Mouse (Mus musculus) layer of hippocampus, postnatal 36 days (tissue): Measurements from ENCODE around the gene Crygn. TPM values are rescaled to one million over a fixed set of nuclear protein-coding genes. Genes with fewer than 3 reads are reported as not detected.
"Not testable (repeated sequence)": the region's sequence is repeated elsewhere in the genome, so short reads cannot be mapped to it uniquely, and the experiment has no call there.

Experiments
- DNase-seq, 2 experiments: peaks; one replicate each; pipeline ENCODE4 v3.0.0; 2022
- total RNA-seq, 2 experiments: library from RNA; stranded (reverse); gene quantifications; 2 replicates each; pipeline ENCODE4 v1.2.3; 2021

Crygn gene
- total RNA-seq = under 1 TPM; 0.53 to 0.95 TPM

DNA sequence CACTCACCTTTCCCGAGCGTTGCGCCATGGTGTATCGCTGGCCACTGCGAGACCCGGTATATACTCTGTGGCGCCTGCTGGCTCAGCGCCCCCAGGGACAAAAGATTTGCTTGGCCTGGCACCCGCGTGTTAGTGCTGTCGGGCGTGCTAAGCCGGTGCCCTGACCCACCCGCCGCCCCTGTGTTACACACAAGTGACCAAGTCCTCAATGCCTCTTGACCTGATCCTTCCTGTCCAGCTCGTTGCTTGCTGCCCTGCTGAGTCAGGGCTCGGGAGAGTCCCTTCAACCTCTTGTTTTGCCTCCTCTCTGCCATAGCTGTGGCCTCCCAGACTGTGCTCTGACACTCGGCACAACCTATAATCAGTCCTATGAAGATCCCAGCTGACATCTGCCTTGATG lies at the start of gene Crygn:
Gene Crygn, minus strand, starts transcription at position 193 of the 400 bp plus-strand sequence.
- DNase-seq = no peak

DNA sequence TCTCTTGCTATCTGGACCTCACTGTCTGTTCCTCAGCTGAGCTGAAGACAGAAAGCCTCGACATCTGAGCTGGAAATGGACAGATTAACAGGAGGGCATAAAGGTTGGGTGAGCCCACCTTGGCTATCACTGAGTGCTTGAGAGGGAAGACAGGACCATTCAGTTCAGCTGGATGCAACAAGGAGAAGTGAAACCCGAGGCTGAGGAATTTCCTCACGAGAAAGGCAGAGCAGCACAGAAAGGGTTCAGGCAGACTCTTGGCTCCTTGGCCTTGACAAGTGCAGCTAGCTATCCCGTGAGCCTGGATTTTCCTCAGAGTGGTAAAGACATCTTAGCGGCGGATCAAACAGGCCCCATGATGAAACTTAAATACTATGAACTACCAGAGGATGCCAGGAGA lies 47.4 kb upstream of the Crygn start:
- DNase-seq = no peak

DNA sequence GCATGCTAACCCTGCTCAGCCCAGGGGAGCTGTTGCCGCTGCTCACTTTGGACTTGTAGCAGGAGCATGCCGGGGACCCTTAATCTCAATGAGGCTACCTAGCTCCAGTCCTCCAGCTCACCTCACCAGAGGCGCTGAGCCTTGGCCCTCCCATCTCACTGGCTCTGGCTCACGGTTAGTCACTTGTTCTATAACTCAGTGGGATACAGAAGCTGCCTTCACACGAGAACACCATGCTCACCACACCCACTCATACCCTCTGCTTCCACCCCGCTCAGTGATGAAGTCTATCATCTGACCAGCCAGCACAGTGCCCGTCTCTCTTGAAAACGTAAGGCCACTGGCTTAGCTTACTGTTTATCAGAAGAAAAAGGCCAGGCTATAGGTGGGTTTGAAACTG lies 46.9 kb upstream of the Crygn start:
- DNase-seq = no peak

DNA sequence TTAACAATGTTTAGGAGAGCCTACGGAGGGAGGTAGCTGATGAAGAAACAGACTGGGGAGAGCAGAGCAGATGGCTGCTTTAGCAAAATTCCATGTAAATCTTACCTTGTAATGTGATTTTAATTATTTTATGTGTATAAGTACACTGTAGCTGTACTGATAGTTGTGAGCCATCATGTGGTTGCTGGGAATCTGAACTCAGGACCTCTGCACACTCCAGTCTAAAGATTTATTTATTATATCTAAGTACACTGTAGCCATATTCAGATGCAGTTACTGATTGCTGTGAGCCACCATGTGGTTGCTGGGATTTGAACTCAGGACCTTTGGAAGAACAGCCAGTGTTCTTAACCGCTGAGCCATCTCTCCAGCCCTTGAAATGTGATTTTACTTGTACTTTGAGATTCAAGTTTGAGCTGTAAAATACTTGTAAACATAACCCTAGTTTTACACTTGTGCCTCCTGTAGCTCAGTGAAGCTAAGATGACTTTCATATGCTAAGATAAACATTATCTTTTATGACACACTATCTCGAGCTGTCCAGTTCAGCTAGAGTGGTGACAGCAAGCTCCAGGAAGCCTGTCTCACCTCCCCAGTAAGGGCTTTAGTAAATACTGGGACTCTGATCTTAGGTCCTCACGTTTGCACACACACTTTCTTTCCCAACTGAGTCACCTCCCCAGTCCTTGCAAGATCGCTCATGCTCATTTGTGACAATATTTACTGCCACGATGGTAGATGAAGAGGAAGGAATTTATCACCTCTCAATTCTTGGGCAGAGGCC lies 44.2 kb upstream of the Crygn start:
- DNase-seq = no peak

DNA sequence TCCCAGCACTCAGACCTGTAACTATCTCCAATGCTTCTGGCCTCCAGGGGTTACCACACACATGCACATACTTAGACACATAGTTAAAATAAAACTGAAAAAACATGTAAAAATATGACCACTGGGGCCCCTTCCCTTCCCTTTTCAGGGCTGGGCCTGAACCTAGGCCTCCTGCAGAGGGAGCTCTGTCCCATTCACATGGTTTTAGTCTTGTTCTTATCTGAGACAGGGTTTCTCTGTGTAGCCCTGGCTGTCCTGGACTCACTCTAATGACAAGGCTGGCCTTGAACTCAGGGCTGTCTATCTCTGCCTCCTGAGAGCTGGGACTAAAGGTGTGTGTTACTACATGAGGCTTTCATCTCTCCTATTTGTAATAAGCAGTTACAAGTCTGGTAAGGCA lies 42.6 kb upstream of the Crygn start:
- DNase-seq = no peak

DNA sequence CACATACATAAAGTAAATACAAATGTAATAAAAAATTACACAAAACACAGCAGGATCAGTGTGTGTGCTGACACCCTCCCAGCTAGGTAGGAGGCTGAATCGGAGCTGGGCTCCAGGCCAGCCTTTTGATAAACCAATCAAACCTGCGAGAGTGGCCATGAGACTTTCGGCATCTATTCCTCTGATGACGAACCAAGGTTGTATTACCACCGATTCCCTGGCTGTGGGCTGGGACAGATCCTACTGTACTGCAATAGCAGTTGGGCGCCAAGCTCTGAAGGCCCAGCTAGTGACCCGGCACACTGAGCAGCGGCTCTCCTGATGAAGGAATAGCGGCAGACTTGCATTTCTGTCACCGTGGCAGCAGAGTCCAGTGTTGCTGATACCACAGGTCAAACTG lies 40.8 kb upstream of the Crygn start:
- no peak for DNase-seq

DNA sequence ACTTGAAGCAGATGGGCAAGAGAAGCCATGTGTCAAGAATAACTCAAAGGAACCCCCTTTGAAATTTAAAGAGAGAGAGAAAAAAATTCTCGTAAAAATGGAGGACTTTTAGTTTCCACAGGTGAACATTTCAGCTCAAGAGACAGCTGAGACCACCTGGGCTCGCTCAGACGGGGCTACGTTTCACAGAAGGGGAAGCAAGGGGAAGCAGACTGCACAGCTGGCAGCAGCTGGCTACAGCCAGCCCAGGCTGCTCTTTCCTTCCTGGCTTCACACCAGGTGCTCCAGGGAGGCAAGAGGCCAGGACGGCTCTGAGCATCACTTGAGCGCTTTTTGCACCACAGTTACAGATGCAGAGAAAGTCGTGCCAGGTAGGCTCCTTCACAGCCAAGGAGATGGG lies 40.0 kb upstream of the Crygn start:
- no peak for DNase-seq

DNA sequence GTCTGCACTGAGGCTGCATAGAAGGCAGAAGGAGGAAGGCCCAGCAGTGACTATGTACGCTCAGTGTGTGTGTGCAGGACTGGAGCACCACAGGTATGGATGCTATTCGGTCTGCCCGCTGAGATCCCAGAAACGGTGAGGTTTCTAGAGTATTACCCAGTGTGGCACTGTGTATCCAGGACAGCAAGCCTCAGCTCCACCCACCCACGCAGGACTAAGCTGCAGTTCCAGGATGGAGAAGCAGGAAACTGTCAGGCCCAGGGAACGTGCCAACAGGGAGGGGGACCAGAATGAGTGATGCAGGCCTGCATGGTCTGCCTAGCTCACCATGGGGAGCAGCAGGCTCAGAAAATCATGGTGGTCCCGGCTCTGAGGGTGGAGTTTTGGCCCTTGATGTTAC lies 35.2 kb upstream of the Crygn start:
- no peak for DNase-seq

DNA sequence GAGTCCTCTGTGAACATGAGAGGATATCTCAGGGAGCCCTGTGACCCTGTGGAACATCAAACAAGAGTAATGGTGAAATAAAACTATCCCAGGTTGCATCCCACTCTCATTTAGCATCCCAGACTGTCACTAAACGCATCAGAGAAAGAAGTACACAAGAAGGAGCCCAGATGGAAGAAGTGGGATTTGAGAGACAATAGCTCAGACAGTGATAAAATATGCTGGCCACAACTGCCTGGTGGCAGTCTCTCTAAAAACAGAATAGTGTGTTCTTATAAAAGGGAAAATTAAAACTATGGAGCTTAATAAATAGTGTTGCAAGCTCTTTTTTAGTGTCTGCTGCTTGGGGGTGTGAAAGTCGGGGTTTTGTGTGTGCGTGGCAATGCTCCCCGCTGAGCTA lies 25.1 kb upstream of the Crygn start:
- no peak for DNase-seq

DNA sequence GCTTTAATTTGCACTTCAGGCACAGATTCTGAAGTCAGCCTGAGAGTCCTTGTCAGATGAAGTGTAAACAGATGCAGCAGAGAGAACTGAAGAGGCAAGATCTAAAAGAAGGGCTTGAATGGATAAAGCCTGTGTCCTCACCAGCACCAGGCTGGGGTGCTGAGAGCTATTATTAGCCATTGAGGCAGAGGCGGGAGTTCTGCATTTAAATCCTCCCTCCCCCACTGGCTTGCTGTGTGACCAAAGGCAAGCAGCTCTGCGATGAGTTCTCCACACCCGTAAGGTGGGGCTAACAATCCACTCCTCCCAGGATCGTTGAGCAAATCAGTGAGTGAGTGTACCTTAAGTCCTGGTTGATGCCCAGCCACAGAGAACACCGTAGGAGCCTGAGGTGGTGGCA lies 23.2 kb upstream of the Crygn start:
- DNase-seq = no peak

DNA sequence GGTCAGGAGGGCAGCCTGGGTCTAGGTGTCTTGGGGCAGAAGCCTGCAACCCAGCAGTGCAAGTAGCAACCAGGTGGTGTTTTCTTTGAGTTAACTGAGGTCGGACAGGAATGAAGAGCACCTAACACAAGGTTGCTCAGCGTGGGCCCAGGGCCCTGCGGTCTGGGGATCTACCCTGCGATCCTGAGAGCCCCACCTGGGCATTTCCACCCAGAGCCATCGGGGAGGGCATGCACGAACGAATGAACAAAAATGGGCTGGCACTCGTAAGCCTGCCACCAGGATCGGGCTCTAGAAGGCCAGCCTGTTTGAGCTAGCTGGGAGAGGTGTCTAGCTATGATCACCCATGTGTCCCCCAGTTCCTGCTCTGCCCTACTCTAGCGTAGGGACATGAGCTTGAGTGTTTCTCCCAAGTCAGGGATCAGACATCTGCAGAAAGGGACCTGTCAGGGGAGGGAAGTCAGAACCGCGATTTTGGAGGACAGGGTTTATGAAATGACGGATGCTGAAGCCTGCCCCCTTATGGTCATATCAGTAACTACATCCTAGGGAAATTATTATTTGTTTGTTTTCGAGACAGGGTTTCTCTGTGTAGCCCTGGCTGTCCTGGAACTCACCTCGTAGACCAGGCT lies 22.2 kb upstream of the Crygn start:
- no peak for DNase-seq

DNA sequence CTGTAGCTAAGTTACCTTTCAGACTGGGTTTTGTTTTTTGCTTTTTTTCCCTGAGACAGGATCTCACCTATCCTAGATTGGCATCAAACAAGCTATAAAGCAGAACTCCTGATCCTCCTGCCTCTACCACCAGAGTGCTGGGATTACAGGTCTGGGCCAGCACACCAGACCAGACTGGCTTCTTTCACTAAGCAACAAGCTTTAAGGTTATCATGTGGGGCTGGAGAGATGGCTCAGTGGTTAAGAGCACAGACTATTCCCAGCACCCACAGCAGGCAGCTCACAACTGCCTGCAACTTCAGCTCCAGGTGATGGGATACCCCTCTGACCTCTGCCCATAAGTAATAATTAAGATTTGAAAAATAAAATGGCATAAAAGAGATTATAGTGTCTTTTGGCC lies 21.5 kb upstream of the Crygn start:
- no peak for DNase-seq

DNA sequence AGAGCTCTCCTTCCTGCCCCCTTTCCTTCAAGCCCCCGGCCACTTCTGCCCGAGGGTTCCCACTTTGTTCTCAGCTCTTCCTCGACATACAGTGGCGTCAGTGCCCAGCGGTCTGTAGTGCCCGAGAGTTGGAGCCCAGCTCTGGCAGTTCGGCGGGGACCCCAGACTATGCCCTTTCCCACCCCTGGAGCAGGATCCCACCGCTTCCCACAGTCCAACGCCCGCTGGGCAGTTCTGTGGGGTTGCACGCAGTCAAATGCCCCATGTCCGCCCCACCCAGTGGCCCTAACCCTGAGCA lies 21.0 kb upstream of the Crygn start:
- DNase-seq = no peak

DNA sequence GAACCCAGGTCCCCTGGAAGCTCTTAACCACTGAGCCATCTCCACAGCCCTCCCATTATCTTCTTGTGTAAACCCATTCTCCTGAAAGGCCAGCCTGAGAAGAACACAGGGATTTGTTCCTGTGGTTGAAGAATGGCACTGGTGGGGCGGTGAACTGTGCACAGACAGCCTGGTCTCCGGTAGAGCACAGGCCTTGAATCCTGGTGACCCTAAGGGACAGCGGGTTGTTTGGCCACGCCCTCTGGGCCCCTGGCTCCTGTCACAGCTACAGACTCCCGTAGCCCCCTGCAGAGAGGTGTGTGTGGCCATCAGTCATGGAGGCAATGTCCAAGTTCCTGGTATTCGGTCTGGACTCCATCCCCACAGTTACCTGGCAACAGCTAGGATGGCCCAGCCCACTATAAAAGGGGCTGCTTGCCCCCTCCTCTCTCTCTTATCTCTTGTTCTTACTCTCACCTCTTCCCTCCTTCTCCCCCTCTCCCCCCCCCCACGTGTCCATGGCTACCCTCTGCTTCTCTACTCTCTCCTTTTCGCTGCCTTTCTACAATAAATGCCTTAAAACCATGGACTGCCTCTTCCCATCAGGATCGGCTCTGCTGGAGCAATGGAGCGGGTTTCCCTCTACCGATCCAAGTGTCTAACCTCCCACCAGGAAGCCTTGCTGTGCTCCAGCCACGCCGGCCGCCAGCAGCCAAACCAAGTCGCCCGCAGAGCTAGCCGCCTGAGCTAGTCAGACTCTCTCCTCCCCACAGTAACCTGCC lies 20.5 kb upstream of the Crygn start:
- DNase-seq = no peak

DNA sequence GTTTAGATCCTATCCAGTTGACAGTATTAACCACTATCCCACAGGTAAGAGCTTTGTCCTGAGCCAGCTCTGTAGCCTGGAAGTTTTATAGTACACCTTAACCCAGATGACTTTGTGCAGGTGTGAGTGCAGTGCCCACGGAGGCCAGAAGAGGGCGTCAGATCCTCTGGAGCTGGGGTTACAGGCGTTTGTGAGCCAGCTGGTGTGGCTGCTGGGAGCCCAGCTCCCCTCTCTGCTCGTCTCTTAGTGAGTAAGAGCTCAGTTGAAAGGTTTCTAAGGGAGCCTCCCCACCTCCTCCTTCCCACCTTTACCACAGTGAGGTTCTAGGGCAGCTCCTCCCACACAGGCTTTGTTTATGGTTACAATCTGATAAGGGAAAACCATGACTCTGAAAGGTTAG lies 18.9 kb upstream of the Crygn start:
- no peak for DNase-seq

DNA sequence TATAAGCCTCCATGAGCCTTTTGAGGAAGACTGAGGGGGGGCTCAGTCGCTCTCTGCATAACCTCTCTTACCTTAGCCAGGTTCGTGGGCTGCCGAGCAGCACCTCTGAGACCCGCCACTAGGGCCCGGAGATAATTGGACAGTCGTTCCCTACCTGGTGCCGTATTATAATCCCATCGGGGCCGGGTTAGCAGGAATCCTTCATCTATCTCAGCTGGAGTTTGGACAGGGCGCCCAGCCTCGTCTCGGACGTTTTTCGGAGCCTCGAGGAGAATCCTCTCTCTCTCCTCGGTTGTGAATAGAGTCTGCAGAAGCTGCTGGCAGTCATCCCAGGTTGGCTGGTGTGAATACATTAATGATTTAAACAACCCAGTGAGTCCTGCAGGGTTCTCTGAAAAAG lies 16.7 kb upstream of the Crygn start:
- not testable (repeated sequence) for DNase-seq

DNA sequence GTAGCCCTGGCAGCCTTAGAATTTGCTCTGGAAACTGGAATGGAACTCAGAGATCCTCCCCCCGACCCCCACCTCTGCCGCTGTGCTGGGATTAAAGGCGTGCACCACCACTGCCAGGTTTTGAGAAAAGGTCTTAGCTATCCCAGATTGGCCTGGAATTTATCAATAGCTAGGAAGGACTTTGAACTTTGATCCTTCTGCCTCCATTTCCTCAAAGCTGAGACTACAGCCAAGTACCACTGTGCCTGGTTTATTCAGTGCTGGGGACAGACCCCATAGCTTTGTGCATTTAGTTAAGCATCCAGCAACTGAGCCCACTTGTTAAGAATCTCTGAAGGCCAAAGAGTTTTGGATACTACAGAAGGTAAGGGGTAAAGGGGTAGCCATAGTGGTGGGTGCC lies 877 bp downstream of the Crygn start:
- DNase-seq = no peak

DNA sequence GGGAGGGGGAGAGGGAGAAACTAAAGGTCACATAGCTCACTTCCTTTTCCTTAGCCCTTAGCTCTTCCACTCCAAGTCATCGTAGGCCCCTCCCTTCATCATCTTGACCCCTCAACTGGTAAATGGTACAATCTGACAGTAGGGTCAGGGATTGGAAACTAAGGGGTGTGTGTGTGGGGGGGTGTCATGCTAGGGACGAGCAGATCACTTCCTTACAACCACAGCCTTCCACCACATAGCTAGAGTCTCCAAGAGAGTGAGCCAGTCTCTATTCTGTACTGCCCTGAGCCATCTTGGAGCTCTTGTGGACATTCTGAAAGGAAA lies 5.7 kb downstream of the Crygn start:
- no peak for DNase-seq

DNA sequence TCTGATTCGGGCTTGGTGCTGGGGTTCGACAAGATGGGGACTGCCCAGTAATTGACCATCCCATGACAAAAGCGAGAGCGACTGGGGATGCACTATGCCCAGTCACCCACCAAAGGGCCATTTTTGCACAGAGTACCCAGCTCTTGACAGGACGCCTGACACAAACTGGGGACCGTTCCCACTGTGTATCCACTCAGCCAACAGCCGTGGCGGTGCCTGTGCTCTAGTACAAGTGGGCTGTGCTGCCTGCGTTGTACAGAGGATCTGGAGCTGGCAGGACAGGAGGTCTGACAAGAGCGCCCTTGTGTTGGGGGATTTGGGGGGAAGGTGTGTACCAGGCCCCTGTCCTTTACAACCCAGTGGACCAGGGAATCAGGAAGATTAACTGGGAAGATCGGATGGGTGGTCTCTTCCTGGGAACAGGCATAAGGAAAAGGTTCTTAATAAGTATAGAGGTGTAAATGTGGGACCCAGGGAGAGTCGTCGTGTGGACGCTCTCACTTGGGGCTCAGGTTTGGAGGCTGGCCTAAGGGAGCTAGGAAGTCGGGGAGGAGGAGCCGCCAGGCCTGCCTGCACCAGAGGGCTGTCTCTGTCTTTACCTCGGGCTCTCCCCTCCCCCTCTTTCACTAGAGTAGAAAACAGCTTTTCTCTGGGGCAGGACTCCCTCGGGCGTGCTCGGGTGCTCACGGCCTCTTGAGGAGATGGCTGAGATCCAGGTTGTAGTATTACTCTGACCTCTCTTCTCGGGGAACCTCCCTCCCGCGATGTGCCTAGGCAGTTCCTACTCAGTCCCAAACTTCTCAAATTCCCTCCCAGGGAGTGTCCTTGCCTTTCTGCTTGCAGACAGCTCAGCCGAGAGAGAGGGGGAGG lies 6.3 kb downstream of the Crygn start:
- DNase-seq = peak in 1 of 2 experiments; percentile 29

DNA sequence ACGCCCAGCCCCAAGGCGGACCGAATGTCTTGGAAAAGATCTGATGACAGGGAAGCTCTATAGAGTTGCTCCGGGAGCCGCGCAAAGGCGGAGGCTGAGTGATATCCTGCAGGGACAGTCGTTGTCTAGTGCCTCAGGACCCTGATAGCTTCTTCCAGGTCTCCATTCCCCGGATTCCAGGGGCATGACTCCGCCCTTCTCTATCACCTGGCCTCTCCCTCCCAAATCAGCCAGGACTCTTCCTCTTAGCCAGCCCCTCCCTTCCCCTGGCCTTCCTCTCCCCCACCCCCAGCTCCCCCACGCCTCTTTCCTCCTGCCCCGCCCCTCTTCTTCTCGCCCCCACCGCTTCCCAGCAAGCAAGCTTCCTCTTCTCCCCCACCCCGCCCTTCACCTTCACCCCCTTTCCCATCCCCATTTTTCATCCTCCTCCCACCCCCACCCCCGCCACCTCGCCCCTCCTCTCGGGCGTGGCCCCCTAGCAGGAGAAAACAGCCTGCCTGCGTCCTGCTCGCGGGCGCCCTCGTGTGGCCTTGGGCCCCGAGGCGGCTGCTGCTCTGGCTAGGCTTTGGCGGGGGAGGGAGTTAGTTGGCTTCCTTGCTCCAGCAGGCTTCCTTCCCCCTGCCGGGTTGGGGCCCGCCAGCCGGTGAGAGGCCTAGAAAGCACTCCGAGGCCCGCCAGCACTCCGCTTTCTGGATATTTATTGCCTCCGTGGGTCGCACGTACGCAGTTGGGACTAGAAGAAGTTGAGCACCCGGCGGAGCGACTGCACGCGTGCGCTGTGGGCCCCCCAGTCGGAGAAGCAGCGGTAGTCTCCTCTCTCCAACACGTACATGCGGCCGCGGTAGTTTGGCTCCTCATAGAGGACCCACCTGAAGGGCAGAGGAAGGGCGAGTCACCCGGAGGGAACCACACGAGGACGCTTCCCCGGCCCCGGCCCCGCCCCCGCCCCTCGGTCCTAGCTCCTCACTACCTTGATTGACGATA lies 7.2 kb downstream of the Crygn start:
- DNase-seq = peak; percentile 85

DNA sequence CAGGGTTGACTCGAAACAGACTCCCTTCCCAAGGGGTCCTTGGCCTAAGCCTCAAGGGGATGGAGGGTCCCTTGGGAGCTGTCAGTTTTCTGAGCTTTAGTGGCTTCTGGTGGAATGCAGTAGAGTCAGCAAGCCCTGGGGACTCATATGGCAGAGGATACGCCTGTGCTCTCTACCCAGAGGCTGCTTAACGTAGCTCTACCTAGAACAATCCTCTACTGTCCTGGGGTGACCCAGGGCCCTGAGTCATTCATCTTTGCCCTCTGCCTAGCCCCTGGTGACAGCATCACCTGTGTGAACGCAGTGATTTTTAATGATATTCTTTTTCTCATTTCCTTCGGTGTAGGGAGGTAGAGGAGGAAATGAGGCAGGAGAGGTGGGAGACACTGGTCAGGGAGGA lies 8.1 kb downstream of the Crygn start:
- DNase-seq = no peak

DNA sequence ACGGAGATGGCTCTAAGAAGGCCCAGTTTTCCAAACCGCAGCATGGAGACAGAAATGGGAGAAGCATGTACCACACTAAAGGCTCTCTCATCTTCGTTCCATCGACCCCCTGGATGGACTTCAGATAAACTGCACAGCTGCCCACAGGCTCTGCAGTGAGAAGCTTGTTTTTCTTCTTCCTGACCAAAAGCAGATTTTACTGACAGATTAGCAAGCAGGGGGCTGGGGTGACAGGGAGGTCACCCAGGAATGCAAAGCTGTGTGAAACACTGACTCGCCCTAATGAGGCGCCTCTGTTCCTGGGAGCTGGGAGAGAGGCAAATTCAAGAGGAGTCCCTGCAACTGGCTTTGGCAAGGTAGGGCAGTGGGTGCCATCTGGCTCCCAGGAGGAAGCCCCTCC lies 10.3 kb downstream of the Crygn start:
- no peak for DNase-seq
